Mouse (Mus musculus) T-cell, adult 2 months (primary cell): ENCODE measurements around the gene 1110004F10Rik.
"Not testable (repeated sequence)": the region's sequence is repeated elsewhere in the genome, so short reads cannot be mapped to it uniquely, and the experiment has no call there.

Experiments
- DNase-seq: peaks from one replicate; pipeline ENCODE4 v3.0.0; 2022; ENCODE audit warnings: low spot score

The 1110004F10Rik gene

DNA sequence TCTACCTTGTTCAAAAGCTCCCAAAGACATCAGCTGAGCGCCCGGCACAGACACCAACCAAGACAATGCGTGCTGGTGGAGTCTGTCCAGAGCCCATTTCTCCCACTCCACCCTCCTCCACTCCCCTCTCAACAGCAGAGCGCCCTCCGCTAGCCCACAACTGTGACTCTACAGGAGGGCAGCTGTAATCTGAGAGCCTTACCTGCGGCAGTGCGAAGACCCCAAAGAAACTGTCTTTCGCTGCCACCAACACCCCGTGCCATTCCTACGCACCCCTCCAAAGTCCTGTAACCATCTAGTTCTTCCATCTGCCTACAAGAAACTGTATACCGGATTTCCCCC lies at the start of gene 1110004F10Rik:
TSS of gene 1110004F10Rik (plus strand) at position 202 of the 342 bp plus-strand sequence.
- no peak for DNase-seq

DNA sequence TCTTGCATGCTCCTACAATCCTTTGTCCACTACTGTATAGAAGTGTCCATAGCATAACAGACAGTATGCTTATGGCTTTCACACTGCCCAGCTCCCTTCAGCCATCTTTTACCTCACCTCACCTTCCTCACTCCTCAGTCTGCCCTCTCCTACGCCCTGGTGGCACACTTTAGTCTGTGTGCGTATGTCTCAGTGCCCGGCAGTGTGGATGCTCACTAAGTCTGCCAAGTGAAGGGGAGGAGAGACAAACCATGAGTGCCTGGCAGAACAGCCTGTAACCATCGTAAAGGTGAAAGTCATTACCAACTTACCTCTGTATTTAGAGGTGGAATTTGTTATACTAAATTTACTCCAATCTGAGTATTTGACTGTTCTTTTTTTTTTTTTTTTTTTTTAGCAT lies 36.5 kb upstream of the 1110004F10Rik start:
- DNase-seq = no peak

DNA sequence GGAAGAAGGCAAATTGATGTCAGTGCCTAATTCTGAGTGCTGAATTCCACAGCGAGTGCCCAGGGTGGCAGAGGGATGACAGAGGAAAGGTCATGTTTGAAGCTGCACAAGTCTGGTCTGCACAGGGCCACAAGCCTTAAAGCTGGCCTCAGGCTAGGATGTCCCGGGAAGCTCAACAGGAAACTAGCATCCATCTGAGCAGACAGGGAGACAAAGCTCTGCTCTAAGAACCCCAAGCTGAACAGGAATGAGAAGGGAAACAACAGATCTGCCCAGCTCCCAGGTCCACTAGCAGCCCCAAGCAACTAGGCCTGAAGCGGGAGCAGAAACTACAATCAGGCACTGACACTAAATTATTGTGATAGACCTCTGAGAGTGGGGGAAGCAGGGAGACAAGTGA lies 9.2 kb upstream of the 1110004F10Rik start:
- DNase-seq = no peak

DNA sequence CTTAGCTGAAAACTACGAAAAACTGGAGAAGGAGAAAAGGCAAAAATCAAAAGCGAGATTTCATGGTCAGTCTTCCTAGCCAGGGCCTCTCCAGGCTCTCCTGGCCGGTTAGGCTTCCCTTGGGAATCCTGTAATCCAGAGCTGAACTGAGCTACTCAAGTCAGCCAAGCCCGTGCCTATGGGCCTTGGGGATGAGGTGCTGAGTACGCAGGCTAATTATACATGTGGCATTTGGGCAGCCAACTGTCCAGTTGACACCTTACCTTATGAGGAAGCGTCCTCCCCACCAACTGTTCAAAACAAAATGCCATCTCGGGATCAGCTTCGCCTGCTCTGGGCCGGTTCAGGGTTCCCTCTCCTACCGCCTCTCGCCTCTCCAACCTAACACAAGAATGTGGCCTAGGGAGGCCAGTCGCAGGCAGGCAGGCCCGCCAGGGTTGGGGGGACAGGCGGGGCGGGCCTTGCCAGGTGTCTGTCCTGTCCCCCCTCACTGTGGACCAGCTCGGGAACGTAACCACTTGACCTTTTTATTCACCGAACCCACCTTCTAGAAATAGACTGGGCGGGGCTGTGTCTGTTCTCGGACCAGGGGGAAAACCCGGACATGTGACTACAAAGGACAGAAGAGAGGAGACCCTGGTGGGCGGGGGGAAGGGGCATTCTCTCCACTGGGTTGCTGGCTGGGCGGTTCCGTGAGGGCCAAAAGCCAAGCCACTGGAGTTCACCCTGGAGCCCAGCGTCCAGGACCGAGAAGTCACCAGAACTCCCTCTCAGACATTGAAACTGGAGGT lies 8.4 kb upstream of the 1110004F10Rik start:
- DNase-seq = no peak

DNA sequence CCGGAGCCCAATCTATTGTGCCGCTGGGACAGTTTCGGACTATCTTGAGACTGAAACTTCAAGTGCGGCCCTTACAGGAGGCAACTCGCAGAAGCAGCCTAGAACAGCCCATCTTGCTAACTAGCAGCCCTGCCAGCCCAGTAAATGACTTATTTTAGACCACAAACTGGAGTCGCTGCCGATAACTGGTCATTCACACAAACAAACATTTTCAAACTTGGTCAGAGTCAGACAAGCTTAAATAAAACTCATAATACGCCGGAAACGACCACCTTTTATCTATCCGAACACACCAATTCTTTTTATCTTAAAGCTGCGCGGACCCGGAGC lies 7.8 kb upstream of the 1110004F10Rik start:
- DNase-seq = no peak

DNA sequence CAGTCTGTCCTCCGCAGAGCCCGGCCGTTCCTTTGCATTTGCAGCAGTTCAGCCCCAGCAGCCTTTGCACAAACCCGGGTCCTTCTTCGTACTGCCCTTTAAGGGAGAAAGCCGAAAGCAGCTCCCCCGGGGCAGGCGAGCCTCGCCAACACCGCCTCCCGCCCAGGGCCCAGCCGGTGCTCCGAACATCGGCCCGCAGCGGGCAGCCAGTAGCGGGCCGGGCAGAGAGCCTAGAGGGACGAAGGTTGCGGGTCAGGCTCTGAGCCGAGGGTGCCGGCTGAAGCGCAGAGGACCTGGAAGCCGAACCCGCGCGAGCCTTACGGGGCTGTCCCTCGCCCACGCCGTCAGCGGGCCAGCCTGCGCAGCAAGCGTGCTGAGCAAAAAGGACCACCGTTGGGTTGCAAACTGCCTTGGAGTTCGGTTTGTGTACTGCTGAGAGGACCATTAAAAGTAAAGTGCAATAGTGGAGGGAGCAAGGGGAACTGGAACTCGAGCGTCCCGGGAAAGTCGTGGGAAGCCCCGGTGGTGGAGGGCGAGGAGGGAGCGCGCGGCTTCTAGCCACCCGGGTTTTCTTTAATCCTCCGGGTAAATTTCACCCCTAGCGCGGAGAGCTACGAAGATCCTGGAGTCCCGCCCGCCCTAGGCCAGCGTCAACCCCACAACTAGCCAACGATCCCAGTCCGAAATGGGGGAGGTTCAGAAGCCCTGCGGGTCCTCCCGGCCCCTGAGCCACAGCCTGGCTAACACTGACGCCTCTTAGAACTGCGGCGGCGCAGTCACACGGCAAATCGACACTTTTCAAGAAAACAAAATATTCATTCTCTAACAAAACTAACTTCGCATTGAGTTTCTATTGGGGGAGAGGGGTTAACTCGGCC lies 7.2 kb upstream of the 1110004F10Rik start:
- DNase-seq = no peak

DNA sequence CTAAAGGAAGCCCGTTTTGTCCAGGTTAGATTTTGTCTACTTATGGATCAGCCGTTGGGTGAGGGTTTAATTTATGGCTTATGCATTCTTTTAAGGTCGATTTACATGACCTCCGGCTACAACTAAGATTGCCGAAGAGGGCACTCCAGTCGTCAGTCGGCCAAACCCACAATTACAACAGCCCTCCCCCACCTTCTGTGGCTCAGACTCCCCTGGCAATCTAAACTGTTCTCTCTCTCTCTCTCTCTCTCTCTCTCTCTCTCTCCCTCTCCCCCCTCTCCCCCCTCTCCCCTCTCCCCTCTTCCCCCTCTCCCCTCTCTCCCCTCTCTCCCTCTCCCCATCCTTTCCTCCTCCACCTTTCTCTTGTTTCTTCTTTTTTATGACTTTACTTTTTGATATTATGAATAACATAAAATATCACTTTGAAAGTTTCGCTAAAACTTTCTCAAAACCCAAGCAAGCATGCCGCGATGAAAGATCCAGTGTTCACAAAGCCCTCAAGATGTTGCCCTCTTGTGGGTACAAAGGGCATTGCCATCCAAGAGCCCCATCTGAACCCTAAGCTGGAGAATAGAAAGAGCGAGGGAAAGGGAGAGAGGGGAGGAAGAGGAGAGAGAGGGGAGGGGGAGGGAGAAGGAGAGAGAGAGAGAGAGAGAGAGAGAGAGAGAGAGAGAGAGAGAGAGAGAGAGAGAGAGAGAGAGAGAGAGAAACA lies 6.4 kb upstream of the 1110004F10Rik start:
- peak; percentile 53 for DNase-seq

DNA sequence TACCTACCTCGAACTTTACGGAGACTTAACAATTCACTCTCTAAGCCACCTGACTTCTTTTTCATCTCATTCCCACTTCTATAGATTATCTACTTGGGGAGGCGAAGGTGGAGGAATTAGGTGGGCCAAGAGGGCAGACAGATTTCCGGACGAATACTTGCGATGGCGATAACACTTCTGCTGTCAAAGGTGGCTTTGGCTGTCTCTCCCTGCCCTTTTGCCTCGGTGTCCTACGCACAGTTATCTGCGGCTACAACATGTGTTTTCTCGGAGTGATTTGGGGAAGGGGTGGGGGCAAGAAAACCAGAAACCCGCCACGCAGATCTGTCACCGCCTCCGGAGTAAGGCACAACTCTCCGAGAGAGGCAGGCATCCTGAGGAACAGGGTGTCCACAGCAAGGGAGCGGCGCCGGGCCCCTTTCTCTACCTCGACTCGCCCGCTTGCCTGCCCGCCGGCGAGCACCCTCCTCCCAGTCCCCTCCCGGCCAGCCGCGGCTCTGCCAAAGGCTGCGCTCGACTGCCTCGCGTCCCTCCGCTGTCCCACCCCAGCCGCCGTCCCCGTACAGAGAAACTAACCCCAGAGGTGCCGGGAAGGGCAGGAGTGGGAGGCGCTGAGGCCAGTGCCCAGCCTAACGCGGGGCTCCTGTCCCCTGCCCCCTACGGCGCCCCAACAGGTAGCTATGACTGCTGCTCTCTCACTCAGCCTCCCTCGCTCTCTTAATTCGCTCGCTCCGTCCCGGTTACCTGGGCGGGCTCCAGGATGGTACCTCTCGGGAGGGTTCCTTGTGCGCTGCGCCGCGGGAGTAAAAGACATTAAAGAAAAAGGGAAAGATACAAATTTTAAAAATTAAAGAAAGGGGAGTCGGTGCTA lies 5.6 kb upstream of the 1110004F10Rik start:
- DNase-seq = no peak

DNA sequence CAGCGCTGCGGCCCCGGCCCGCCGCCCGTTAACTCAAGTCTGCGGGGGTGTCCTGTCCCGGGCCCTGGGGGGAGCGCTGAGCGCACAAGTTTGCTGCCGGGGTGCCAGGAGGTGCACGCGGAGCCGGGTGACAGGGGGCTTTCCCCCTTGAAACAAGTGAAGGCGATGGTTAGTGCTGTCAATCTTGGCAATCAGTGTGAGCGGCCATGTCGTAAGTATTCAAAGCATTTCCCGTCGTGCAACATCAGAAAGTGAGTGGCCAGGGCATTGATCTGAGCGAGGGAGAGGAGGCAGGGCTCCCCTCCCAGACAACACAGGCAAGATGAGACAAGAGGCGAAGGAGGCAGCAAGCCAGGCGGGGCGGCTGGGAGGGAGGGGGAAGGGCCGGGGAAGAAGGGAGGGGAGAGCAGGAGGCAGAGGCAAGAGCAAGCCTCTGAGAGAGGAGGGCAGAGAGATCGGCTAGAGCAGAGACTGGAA lies 4.9 kb upstream of the 1110004F10Rik start:
- DNase-seq = no peak

DNA sequence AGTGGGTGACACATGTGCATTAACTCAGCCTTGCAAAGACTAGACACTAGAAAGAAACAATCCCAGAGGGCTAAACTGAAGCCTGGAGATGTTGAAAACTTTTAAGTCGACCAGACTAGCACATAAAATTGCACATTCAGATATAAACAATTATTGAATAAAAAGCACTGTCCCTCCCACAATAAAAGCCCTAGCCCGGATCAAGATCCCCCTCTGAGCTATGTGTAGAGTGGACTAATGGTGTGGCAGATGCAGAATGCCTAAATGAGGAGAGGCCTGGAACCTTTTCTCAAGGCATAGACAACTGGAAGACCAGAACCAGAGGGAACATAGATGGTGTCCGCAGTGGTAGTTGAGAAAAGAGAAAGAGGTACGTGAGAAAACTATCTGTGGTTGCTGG lies 3.7 kb upstream of the 1110004F10Rik start:
- DNase-seq = no peak

DNA sequence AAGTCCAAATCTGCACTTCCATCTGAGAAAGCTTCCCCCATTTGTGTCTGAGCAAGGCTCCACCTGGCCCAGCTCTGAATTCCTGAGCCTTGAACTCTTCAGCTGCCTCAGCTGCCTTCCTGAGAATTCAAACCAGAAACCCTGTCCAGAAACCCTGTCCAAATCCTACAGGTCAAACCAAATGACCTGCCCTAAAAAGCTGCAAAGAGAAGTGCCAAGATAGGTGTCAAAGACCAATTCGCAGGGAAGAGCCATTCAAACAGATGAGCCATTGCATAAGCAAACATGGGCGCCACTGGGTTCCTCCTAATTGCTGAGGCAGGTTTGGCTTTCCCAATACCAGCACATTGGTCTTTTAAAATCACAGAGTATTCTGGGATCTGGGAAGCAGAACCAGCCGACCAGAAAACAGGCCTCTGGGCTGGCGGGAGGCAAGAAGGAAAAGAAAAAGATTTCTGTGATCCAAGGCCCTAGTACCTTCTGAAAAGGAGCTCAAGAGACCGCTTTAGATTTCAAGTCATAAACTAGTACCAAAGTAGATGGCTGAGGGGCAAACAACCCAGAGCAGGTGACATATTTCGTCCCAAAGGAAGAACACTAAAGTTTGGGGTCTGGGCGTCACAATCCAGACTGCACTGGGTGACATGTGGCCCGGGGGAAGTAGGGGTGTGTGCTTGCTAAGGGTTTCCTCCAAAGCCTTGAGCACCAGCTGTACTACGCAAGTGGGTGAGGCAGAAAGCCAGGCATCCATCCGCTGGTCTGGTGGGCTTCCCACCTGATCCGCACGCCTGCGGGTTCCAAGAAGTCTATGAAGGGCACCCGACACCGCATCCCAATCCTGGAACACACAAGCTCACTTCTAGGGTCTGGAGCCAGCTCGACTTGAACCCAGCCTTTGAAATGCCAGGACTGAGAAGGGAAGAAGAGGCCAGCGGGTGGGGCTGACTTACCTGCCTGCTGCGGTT lies 2.3 kb upstream of the 1110004F10Rik start:
- no peak for DNase-seq

DNA sequence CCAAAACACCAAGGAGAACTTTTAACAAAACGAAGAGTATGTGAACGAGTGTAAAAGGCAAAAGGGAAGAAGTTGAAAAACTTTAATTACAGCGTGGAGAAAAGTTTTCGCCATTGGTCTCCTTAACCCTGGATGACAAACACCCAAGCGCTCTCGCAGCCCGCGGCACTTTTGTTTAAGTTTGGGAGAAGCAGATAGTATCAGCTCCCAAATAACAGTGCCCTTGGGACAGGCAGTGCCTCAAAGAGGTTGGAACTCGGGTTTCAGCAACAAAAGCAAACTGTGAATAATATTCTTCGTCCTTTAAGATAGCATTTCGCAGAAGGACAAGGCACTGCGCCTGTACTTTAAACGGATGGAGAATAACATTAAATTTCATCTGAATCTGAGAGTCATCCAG lies 1.2 kb upstream of the 1110004F10Rik start:
- no peak for DNase-seq

DNA sequence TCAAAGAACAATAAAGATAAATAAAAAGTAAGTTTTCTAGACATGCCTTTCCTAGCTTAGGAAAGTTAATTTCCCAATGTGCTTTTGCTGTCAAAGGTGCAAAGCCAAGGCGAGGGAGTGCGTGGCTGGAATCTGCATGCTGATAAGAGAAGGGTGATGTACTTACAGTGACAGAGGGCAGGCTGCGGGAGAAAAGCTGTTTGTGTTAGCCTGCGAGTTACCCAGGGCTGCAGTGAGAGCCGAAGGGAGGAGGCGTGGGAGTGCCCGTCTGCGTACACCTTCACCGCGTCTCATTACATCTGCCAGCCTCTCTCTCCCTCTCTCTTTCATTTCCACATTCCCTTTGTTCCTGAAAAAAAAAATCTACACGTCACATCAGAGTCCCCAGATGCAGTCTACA lies 686 bp upstream of the 1110004F10Rik start, which contains the start of gene Sox6:
TSS of gene Sox6 (minus strand) at position 286 of the 400 bp plus-strand sequence.
- DNase-seq = no peak

DNA sequence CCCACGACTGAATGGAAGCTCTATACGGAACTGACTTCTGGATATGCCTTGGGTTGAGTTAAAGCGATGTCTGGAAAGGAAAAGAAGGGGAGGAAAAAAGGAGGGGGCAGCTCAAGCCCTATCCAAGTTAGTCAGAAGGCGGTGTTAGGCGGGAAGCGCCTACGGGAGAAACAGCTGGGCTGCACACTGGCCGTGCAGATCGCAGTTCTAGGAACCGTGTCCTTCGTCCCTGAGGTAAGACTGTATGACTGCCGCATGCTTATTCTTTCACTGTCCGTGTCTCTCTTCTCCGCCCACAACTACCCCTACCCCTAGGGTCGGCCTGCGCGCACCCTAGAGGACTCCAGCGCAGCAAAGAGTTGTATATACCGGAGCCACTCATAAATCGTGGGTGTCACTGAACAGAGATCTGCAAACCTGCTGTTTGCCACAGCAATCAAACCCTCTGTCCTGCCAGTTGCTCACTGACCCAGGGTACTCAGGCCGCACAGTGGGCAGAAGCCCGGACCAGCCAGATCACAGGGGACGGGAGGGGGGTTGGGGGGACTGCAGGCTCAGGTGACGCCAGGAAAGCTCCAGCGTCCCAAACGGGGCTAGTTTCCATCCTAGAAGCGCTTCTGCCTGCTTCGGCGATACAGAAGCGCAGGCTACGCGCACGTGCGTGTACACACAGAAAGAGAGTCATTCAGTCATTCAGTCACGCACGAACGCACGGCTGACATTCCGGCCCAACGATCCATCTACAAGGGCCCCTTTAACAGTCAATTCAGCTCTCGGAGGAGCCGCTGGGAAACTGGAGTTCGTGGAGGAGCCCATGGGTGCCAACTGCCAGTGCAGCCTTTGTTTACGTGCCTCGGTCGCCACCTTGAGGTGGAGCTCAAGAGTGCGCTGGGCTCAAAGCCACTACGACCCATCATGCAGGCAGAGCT lies 605 bp downstream of the 1110004F10Rik start:
- peak; percentile 66 for DNase-seq

DNA sequence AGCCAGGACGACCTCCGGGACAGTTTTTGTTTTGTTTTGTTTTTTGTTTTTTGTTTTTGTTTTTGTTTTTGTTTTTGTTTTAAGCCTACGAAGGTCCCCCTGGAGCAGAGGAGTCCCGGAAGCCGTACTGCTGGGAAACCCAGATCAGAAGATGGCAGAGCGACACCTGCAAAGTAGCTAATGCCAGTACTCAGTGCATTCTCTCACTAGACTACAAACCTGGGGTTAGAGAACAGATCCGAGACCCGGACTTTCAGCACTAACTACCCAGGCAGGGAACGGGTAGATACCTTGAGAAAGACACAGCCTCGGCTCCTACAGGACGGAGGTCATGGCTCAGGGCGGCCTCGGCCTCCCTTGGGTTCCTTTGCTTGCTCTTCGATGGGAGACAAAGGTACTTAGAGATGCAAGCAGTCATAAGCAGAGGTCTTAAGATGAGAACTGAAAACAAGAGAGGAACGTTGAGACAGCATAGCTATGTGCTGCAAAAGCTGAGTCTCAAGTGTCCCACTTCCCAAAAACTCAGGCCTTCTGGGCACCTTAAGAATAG lies 1.3 kb downstream of the 1110004F10Rik start:
- no peak for DNase-seq

DNA sequence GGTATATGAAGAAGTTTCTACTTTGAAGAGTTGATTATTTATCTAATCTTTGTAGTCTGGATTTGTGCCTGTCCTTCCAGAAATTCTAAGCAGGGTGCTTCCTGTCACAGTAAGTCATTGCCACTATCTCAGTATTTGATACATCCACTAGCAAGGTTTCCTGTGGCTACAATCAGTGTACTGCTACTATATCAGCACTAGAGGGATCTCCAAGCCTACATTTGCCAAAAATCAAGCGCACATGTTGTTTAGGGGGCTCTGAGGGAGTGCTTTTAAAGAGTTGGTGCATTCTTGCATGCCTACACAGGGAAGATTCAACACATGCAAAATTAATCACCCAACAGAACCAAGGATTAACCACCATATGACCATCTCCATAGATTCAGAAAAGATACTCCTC lies 21.5 kb downstream of the 1110004F10Rik start:
- DNase-seq = no peak

DNA sequence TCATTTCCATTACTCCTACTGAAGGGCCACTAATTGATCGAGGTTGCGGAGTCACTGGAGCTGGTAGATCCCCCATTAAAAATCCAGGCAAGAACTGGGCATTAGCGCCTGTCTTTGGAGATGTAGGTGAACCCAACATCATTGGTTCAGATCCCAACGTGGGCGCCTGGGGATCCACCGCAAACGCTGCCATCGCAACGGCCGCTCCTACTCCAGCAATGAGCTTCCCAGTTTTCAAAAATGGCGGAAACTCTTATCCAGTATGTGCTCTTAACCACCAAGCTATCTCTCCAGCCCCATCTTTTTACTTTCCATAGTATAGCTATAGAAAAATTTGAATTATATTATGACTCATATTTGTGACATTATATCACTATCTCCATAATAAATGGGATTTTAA lies 45.2 kb downstream of the 1110004F10Rik start, which contains the start of gene Gm4353:
TSS of gene Gm4353 (minus strand) at position 270 of the 400 bp plus-strand sequence.
- DNase-seq = not testable (repeated sequence)

DNA sequence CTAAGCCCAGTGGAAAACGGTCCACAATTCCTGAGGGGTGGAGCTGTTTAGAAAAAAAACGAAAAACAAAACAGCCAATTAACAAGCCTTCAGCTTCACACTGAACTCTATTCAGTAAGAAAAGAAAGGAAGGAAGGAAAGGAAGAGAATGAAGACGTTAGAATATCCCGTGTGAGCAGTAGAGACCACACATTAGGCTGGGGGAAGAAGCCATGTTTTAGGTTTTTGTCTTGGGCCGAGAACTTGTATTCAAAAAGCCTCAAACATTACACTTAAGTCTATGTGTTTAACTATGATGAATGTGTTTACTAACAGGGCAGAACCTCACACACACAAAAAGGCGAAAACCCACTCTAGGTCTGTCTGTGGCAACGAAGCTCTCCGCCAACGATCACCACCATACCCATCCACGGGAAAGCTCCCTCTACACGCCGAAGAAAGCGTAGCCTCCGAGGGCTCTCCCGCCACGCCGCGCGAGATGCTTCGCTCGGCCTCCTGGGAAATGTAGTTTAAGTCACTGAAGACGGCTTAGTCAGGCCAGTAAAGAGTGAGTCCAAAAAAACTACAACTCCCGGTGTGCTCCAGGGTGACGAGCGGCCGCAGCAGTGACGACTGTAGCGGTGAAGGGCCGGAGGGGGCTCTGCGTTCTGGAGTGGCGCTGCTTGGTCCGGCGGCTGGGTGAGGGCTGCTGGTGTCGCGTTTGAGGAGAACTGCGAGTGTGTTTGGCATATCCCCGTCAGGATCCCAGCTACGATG lies 53.7 kb downstream of the 1110004F10Rik start:
- DNase-seq = peak; percentile 96
